Mouse (Mus musculus) cerebellum, postnatal 25 days (tissue): ENCODE results near the gene Dlx6.

Source experiments
- DNase-seq, 2 experiments: peaks; one replicate each; pipeline ENCODE4 v3.0.0; 2021; ENCODE audit warnings: mixed read lengths in 2 of 2

The Dlx6 gene

GRCm38 (mm10) chr6:6863160-6863870, at the start of gene Dlx6:
Dlx6 (plus strand) TSS chr6:6863334.
- DNase-seq = no peak

DNA sequence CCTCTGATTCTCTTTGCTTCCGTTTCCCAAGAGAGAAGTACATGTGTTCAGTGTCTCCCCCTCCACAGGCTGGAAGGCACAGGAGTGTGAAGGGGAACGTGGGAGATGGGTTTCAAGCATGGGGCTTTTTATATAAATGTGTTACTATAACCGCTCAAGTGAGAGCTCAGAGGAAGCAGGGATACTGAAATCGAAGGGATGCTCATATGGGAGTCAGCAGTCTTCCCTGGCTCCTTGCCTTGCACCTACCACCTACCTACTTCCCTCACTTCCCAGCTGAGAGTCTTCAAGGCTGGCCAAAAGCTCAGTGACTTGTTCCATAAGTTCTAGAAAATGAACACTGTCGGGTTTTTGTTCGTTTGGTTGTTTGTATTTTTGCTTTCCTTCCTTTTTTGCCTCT, 46.3 kb upstream of the Dlx6 start:
- no peak for DNase-seq

GRCm38 (mm10) chr6:6818036-6818788, 44.9 kb upstream of the Dlx6 start:
- no peak for DNase-seq

DNA sequence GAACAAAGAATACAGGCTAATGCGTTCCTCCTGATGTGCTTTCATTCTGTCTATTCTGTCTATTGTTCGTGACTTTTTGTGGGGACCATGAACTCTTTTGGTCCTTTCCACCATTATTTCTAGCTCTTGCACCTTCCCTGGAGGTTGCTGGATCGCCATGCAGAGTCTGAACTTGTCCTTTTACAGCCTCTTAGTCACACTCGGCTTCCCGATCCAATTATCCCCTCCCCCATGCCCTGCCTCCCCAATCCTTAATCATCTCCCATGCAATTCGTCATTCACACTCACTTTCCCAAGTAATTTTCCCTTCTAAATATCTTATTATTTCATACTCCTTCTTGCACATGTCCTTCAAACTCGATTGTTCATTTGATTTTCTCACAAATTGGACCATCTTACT, 44.0 kb upstream of the Dlx6 start:
- no peak for DNase-seq

DNA sequence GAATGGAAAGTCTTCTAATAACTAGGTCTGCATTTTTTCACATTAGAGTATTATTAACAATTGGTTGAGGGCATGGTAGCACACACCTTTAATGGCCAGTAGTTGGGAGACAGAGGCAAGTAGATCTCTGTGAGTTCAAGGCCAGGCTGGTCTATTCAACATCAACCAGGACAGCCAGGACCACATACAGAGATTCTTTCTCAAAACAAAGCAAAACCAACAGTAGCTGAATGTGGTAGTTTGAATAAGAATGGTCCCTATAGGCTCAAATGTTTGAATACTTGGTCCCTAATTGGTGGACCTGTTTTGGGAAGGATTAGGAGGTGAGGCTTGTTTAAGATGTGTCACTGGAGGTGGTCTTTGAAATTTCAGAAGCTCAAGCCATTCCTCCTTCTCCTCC, 37.8 kb upstream of the Dlx6 start:
- no peak for DNase-seq

DNA sequence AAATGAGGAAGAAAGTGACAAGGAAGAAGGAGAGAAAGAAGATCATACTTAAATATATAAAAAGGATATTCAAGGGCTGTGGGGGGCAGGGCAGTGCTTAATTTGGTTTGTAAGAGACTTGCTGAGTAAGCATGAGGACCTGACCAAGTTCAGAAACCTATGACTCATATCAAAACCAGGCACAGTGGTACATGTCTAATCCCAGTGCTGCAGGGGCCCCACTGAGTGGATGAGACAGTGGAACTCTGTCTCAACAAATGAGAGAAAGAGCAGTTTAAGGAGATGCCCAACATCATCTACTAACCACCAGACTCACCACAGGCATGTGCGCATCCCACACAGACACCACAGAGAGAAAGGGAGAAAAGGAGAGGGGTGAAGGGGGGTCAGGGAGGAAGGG, 36.3 kb upstream of the Dlx6 start:
- DNase-seq = no peak

- no peak for DNase-seq
These were observed 32.7 kb upstream of the Dlx6 start for GRCm38 (mm10) chr6:6830446-6830845.

DNA sequence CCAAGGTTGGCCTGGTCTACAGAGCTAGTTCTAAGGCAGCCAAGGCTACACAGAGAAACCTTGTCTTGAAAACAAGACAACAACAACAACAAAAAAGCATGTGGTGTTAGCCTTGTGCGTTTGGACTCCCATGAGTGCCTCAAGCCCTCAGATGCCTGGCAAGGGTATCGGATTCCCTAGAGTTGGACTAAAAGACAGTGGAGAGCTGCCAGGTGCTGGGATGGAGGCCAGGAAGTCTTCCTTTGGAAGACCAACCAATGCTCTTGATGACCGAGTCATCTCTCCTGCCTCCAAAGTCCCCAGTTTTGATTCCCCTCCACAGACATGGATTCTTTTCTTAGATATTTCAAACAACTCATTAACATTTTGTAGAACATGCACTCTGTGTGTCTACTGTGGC, 29.8 kb upstream of the Dlx6 start:
- DNase-seq = peak in 1 of 2 experiments; percentile 28

DNA sequence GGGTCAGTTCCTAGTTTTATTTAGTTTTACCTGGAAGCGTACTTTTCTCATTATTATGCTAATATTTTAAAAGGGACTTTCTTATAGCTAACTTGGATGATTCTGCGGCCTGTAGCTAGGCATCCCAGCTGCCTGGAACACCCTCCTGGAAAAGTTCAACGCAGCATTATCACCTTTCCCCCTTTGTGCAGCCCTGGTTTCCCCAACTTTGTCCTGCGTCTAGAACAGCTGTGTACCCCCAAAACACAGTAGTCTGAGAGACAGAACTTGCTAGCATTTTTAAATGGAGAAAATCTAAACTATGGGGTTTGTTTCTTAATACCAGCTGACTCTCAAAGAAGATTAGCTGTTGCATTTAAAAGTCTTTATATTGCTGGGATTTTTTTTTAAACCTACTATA, 14.6 kb upstream of the Dlx6 start:
- DNase-seq = no peak

- DNase-seq = no peak
These were observed 13.4 kb upstream of the Dlx6 start for GRCm38 (mm10) chr6:6849744-6850143.

DNA sequence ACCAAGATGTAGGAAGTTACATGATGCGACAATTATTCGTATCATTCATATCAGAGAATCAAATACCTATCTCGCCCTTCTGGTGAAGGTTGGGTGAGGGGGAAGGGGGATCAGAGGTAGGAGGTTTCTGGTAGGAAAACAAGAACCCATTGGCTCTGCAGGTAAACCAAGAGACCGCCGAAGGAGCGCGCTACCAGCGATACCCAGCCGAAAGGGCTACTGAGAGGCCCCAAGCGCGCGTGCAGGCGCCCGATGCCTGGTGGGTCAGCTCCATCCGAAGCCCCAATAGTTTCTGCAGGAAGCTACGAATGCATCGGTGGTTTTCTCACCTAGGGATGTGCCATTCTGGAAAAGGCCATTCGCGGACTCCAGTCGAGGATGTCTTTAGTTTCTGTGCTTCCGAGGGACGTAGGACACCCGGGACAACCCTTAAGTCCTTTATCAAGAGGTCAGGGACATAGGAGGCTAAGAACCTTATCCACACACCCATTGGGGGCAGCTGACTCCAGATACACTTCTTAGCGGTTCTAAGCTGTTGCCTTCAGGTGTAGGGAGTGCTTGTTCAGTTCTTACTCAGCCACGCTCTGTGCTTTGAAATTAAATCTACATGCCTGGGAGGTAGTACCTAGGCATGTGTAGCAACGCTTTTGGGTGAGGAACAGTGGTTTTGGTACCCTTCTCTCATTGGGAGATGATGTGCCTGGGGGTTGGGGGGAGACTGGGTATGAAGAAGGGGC, 12.6 kb upstream of the Dlx6 start:
- DNase-seq = no peak

DNA sequence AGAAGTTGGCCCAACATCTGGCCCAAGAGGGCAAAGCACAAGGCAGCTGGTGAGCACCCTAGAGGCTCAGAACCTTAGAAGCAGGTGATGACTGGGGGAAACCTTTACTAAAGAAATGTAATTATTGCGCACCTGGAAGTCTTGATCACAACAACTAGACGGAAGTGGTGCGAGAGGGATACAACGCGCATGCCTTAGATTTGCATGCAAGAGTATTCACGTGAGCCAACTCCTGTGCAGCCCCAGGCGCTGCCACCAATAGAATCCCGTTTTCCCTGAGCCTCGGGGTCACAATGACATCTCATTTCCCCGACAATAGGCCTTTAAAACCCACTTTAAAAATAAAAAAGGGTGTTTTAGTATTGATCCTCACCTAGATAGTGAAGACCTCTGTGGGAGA, 12.0 kb upstream of the Dlx6 start:
- no peak for DNase-seq

GRCm38 (mm10) chr6:6852944-6853343, 10.2 kb upstream of the Dlx6 start:
- DNase-seq = no peak

DNA sequence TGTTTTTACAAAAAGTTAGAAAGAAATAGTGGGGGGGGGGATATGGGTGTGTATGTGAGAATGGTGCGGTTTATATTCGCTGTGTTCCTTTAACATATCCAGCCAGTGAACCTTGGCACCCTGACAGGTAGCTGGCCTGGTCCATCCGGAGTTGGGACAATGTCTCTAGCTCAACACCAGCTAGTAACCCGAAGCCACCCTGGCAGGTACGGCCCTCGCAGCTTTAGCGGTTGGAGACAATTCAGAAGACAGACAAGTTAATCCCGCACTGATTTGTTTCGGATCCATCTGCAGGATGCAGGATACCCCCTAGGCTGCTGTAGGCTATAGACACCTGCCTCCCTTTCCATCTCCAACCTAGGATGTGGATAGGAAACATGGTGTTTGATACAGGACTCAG, 9.0 kb upstream of the Dlx6 start:
- no peak for DNase-seq

- no peak for DNase-seq
These were observed 8.0 kb upstream of the Dlx6 start for GRCm38 (mm10) chr6:6854902-6855745.

DNA sequence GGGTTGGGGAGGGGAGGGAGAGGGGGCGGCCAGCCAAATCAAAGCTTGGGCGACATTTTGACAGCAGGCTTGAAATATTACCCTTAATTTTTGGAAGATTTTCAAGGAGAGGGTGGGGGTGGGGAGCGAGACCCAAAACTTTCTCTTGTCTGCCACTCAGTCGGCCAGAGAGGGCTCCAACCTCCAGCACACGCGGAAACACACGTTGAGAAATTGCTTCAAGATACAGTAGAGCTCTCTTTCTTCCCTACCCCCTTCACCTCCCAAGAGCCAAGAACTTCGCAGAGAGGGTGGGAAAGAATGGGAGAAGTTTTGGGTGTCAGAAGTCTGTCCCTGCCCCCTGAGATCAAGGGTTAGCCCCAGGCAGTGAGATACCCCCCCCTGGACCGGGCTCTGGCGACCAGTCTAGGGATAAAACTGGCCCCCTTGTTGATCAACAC, 7.4 kb upstream of the Dlx6 start:
- no peak for DNase-seq

DNA sequence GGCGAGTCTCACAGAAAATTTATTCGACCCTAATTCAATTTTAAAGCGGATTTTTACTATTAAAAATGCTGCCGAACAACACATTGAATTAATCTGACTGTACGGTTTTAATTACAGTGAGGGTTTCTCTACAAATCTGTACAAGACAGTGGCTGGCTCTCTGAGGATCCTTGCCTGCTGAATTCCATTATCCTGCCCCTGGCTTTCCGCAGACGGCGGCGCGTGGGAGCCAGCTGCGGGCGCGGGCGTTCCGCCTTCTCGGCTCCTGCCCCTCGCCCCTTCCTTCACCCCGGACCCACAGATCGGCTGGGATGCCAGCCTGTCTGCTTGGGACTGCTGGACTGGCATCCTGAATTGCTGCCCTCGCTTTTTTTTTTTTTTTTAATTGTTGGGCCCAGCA, 6.8 kb upstream of the Dlx6 start:
- DNase-seq = no peak

GRCm38 (mm10) chr6:6856881-6857280, 6.3 kb upstream of the Dlx6 start:
- DNase-seq = no peak

DNA sequence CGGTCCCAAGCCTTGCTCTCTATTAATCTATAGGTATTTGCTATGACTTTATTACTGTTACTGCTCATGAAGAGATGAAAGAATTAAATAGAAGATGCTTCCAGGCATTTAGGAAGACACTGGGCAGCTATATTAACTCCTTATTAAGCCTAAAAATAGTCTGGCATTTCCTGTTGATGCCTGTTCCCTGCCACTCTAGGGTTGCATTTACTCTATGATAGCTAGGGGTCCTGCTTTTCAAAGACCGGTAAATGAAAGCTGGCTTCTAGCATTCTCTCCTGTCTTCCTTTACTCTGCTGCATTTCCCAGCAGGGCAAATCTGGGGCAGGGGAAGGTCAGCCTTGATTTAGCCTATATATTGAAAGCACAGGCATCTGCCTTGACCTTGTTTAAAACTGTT, 5.4 kb upstream of the Dlx6 start:
- no peak for DNase-seq

DNA sequence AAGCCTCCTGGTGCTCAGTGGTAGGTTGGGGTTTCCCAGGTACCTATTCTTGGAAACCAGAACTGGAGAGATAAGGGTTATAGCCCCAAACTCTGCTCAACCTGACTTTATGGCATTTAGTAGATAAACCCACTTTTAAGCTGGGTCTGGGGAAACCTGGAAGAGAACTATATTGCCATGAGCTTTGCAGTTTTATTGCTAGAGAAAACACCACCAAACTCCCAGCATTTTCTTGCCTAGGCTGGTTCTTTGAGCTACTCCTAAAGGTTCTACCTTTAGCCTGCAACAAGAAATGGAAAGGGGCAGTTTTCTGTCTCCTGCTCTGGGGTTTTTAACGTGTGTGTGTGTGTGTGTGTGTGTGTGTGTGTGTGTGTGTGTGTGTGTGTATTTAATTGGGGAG, 4.6 kb upstream of the Dlx6 start:
- DNase-seq = no peak

- no peak for DNase-seq
These were observed 3.8 kb upstream of the Dlx6 start for GRCm38 (mm10) chr6:6859111-6859949.

DNA sequence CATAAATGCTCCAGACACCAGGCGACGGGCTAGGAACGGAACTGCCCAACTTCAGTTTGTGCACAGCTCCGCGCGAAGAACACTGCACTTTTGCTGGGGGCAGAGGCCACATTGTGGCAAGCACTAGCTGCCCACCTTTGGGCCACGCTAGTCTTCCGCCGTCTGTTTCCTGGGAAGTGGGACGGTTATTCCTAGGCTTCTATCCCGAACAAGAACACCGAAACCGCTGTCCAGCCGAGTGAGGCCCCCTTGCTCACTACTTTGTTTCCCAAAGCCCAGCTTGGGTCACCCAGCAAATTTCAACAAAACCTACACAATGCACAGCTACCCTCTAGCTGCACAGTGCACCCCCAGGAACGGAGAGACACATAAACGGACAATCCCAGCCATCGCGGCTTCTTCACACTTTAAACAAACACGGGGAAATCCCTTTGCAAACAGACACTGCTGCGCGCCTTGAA, 3.2 kb upstream of the Dlx6 start:
- no peak for DNase-seq
